Mouse (Mus musculus) olfactory bulb, adult 2 months (tissue): Measurements from ENCODE around the gene Grhpr. TPM values are rescaled to one million over a fixed set of nuclear protein-coding genes. Genes with fewer than 3 reads are reported as not detected.
"Not testable (repeated sequence)": the region's sequence is repeated elsewhere in the genome, so short reads cannot be mapped to it uniquely, and the experiment has no call there.

Experiments
- H3K27ac ChIP-seq: fragments of 200-500 bp; 2 replicates; pipeline ENCODE4 v1.5.1; 2012; ENCODE audit warnings: low read depth, low read length; ENCODE audit not compliant: insufficient read depth
- H3K4me1 ChIP-seq: fragments of 200-500 bp; 2 replicates; pipeline ENCODE4 v1.6.1; 2012; ENCODE audit warnings: low read length; ENCODE audit not compliant: control insufficient read depth, insufficient read depth
- H3K4me3 ChIP-seq: fragments of 200-500 bp; 2 replicates; pipeline ENCODE4 v1.5.1; 2012; ENCODE audit warnings: mild to moderate bottlenecking, low read depth, low read length, moderate library complexity; ENCODE audit not compliant: insufficient read depth
- CTCF ChIP-seq: fragments of 200-500 bp; IDR thresholded peaks from 2 replicates; pipeline ENCODE4 v1.5.1; 2012; ENCODE audit warnings: low read depth, mild to moderate bottlenecking, low read length, moderate library complexity; ENCODE audit not compliant: insufficient read depth
- POLR2A ChIP-seq: fragments of 200-500 bp; IDR thresholded peaks from 2 replicates; pipeline ENCODE4 v1.6.1; 2012; ENCODE audit warnings: mild to moderate bottlenecking, low read depth, low read length, moderate library complexity; ENCODE audit not compliant: insufficient read depth
- WGBS: fragments of 180-500 bp; shearing (Covaris S2); methylation state at CpG from one replicate; pipeline ENCODE4 v1.1.7; 2018; 5-methylcytosine and 5-hydroxymethylcytosine counted together
- polyA plus RNA-seq: library from polyadenylated mRNA; stranded (reverse); fragments of >200 nt; gene quantifications from 2 replicates; pipeline ENCODE4 v1.2.4, GENCODE M21; 2012; ENCODE audit warnings: low replicate concordance; ENCODE audit not compliant: missing spikeins, insufficient read depth, insufficient read length

Gene Grhpr
- not detected in 2 replicates for polyA plus RNA-seq

- 4% methylated on average over 40 of the region's 40 CpGs for WGBS
- peaks cover 9% of the 10 kb centered on the region; the same call in 1 of the 2 replicates for H3K4me1 ChIP-seq
- peak within 1 kb of the TSS; percentile 59 for H3K4me3 ChIP-seq
- H3K27ac ChIP-seq, result no peak within 1 kb of the TSS; the same call in 1 of the 2 replicates
- TF ChIP-seq POLR2A (0 out of 2 replicates have a peak, but pooled peaks have one; percentile 24), CTCF (no peak)
These were observed at the start of gene Grhpr for GRCm38 (mm10) chr4:44981280-44981973. Gene Grhpr, plus strand, starts transcription at chr4:44981395.

- 92% methylated on average over 6 of the region's 6 CpGs for WGBS
- no peak for TF ChIP-seq CTCF
- no peak for TF ChIP-seq POLR2A
- H3K27ac ChIP-seq, result no peak overlapping the region
- no peaks in the 10 kb centered on the region for H3K4me1 ChIP-seq
- no peak overlapping the region for H3K4me3 ChIP-seq
These were observed 49.5 kb upstream of the Grhpr start for GRCm38 (mm10) chr4:44931732-44932131.

- WGBS, result 88% methylated on average over 8 of the region's 8 CpGs
- Histone ChIP-seq H3K27ac (no peak overlapping the region), H3K4me3 (no peak overlapping the region), H3K4me1 (peaks cover 8% of the 10 kb centered on the region; the same call in 1 of the 2 replicates)
- no peak for TF ChIP-seq POLR2A
- TF ChIP-seq CTCF, result no peak
These were observed 42.5 kb upstream of the Grhpr start for GRCm38 (mm10) chr4:44938359-44939340.

- H3K4me3 ChIP-seq, result no peak overlapping the region
- peaks cover 8% of the 10 kb centered on the region; the same call in 1 of the 2 replicates for H3K4me1 ChIP-seq
- TF ChIP-seq CTCF (no peak), POLR2A (no peak)
- H3K27ac ChIP-seq, result no peak overlapping the region
- WGBS, result 85% methylated on average over 14 of the region's 14 CpGs
These were observed 41.5 kb upstream of the Grhpr start for GRCm38 (mm10) chr4:44939576-44940249.

- WGBS, result 88% methylated on average over 9 of the region's 9 CpGs
- TF ChIP-seq CTCF (no peak), POLR2A (no peak)
- Histone ChIP-seq H3K4me3 (no peak overlapping the region), H3K4me1 (peaks cover 8% of the 10 kb centered on the region; the same call in 1 of the 2 replicates), H3K27ac (no peak overlapping the region)
These were observed 40.9 kb upstream of the Grhpr start for GRCm38 (mm10) chr4:44940286-44940685.

GRCm38 (mm10) chr4:44942237-44942636, 39.0 kb upstream of the Grhpr start:
- peaks cover 8% of the 10 kb centered on the region; the same call in 1 of the 2 replicates for H3K4me1 ChIP-seq
- 92% methylated on average over 1 of the region's 1 CpGs for WGBS

GRCm38 (mm10) chr4:44943480-44943879, 37.7 kb upstream of the Grhpr start:
- no peak for TF ChIP-seq CTCF
- TF ChIP-seq POLR2A, result no peak
- WGBS, result 91% methylated on average over 6 of the region's 6 CpGs
- H3K4me1 ChIP-seq, result peaks cover 8% of the 10 kb centered on the region; the same call in 1 of the 2 replicates
- no peak overlapping the region for H3K4me3 ChIP-seq
- H3K27ac ChIP-seq, result no peak overlapping the region

More at GRCm38 (mm10) chr4:44942237-44942636, 39.0 kb upstream of the Grhpr start:
- Histone ChIP-seq H3K4me3 (no peak overlapping the region), H3K27ac (no peak overlapping the region)
- TF ChIP-seq POLR2A (no peak), CTCF (no peak)

- no peak for TF ChIP-seq CTCF
- TF ChIP-seq POLR2A, result no peak
- peaks cover 8% of the 10 kb centered on the region; the same call in 1 of the 2 replicates for H3K4me1 ChIP-seq
- no peak overlapping the region for H3K27ac ChIP-seq
- no peak overlapping the region for H3K4me3 ChIP-seq
- 77% methylated on average over 10 of the region's 10 CpGs for WGBS
These were observed 36.6 kb upstream of the Grhpr start for GRCm38 (mm10) chr4:44944426-44945075.

- not testable (repeated sequence) for H3K4me1 ChIP-seq, H3K27ac ChIP-seq, H3K4me3 ChIP-seq
- 95% methylated on average over 2 of the region's 2 CpGs for WGBS
These were observed 35.1 kb upstream of the Grhpr start for GRCm38 (mm10) chr4:44946126-44946525.
